Mouse (Mus musculus) kidney, embryonic 14.5 days (tissue): ENCODE data around the gene Olfr525. TPM values are rescaled to one million over a fixed set of nuclear protein-coding genes. Genes with fewer than 3 reads are reported as not detected.

Source experiments
- ATAC-seq: fragments of 200-750 bp; cut with Nextera tagmentation; 2 replicates; pipeline ENCODE4 v1.8.0; 2017; ENCODE audit warnings: moderate number of reproducible peaks, mild to moderate bottlenecking, moderate TSS enrichment, moderate library complexity; ENCODE audit not compliant: low FRiP score, low TSS enrichment
- H3K27ac ChIP-seq: fragments of 300-500 bp; sonication (generic); 2 replicates; pipeline ENCODE4 v1.5.1; 2014; ENCODE audit warnings: low read depth, mild to moderate bottlenecking, low read length, moderate library complexity, mixed read lengths
- H3K27me3 ChIP-seq: fragments of 300-500 bp; sonication (generic); 2 replicates; pipeline ENCODE4 v1.6.1; 2014; ENCODE audit warnings: mild to moderate bottlenecking, low read length; ENCODE audit not compliant: control insufficient read depth, insufficient read depth
- H3K36me3 ChIP-seq: fragments of 300-500 bp; sonication (generic); 2 replicates; pipeline ENCODE4 v1.6.1; 2014; ENCODE audit warnings: low read length, mixed read lengths; ENCODE audit not compliant: control insufficient read depth, insufficient read depth
- H3K4me1 ChIP-seq: fragments of 300-500 bp; sonication (generic); 2 replicates; pipeline ENCODE4 v1.6.1; 2014; ENCODE audit warnings: low read length, mixed read lengths; ENCODE audit not compliant: control insufficient read depth, insufficient read depth
- H3K4me2 ChIP-seq: fragments of 300-500 bp; sonication (generic); replicated peaks from 2 replicates; pipeline ENCODE4 v1.6.1; 2014; ENCODE audit warnings: low read depth, mild to moderate bottlenecking, low read length
- H3K4me3 ChIP-seq: fragments of 300-500 bp; sonication (generic); 2 replicates; pipeline ENCODE4 v1.5.1; 2014; ENCODE audit warnings: mild to moderate bottlenecking, low read length
- H3K9ac ChIP-seq: fragments of 300-500 bp; sonication (generic); 2 replicates; pipeline ENCODE4 v1.6.1; 2014; ENCODE audit warnings: low read depth, mild to moderate bottlenecking, low read length, moderate library complexity
- H3K9me3 ChIP-seq: fragments of 300-500 bp; sonication (generic); 2 replicates; pipeline ENCODE4 v1.6.1; 2016; ENCODE audit warnings: low read length; ENCODE audit not compliant: control insufficient read depth
- WGBS: fragments of 180-500 bp; shearing (Covaris S2); extraction: QIAGEN DNeasy Blood & Tissue Kit; methylation state at CpG from one replicate; pipeline ENCODE4 v1.1.7; 2014; 5-methylcytosine and 5-hydroxymethylcytosine counted together
- polyA plus RNA-seq: library from polyadenylated mRNA; unstranded; fragments of >200 nt; fragmentation: Nextera tagmentation; extraction: Ambion mirVana; gene quantifications from 2 replicates; pipeline ENCODE4 v1.2.1, GENCODE M21; 2014

Olfr525 gene
- polyA plus RNA-seq, 1 experiment from 2014 or later, result not detected

DNA sequence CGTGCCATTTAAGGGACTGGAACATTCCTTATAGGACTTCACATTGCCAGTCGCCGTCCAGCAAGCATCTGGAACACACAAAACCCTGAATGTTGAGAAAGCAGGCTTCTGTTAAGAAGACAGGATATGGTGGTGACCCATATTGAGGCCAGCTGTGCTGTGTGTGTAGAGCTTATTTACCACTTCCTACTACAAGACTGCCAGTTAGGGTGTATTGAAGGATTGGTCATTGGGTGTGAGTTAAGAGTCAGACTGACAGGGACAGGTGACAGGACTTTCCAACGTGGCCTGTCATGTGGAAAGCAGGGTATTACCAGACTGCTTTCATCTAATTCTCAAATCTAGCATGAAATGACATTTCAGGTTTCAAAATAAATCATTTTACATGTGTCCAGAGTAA, 53.6 kb downstream of the Olfr525 start:
- no peak overlapping the region for H3K4me2 ChIP-seq
- no peak overlapping the region for H3K27ac ChIP-seq
- no peak overlapping the region for H3K9ac ChIP-seq
- H3K4me3 ChIP-seq, result no peak overlapping the region
- no peaks in the 10 kb centered on the region for H3K27me3 ChIP-seq
- H3K4me1 ChIP-seq, result no peaks in the 10 kb centered on the region
- 79% methylated on average over 4 of the region's 4 CpGs for WGBS
- H3K9me3 ChIP-seq, result no peaks in the 10 kb centered on the region
- ATAC-seq, result no peak
- no peaks in the 10 kb centered on the region for H3K36me3 ChIP-seq

DNA sequence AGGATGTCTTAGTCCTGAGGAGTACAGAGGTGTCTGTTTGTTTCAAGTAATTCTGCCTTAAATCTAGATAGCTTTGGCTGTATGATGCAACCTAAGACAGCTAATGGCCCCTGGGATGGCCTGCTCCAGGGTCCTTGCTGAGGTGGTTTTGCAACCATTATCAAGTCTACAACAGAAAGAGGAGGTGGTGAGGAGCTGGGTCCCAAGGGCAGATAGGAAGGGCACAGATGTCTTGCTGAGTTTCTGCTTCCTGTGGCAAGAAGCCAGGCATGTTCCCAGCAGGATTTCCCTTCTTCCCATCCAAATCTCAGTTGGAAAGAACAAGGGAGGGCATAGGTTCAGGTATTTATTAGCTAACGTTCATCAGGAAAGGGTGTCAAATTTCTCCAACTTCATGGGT, 55.6 kb downstream of the Olfr525 start, which contains the start of gene Olfr530:
Gene Olfr530, minus strand, starts transcription at position 101 of the 400 bp plus-strand sequence.
- Histone ChIP-seq H3K4me3 (no peak within 1 kb of the TSS), H3K4me1 (no peaks in the 10 kb centered on the region), H3K4me2 (no peak within 1 kb of the TSS), H3K9ac (no peak within 1 kb of the TSS), H3K36me3 (no peaks in the 10 kb centered on the region), H3K27ac (no peak within 1 kb of the TSS), H3K9me3 (no peaks in the 10 kb centered on the region), H3K27me3 (no peaks in the 10 kb centered on the region)
- 17% methylated on average over 1 of the region's 1 CpGs for WGBS
- ATAC-seq, result no peak

DNA sequence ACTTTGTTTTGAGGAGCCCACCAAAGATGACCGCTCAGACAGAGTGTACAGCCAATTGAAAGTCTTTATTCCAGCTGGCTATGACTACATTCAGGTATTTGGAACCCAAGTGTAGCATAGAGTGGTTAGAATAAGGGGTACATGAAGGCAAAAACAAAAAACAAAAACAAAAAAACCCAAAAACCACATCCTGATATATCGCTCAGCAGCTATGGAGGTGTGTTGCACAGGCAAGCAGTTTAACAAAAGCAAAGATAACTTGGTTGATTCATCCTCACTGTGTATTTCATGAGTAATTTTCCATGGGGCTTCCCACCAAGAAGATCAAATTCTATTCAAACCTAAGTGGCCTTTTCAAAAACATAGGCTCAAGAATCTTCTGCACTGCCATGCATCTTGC, 56.3 kb downstream of the Olfr525 start:
- ATAC-seq, result no peak
- no peak overlapping the region for H3K9ac ChIP-seq
- whole genome bisulfite sequencing, result 97% methylated on average over 2 of the region's 2 CpGs
- no peaks in the 10 kb centered on the region for H3K9me3 ChIP-seq
- H3K4me1 ChIP-seq, result no peaks in the 10 kb centered on the region
- H3K4me3 ChIP-seq, result no peak overlapping the region
- H3K4me2 ChIP-seq, result no peak overlapping the region
- H3K27me3 ChIP-seq, result no peaks in the 10 kb centered on the region
- H3K36me3 ChIP-seq, result no peaks in the 10 kb centered on the region
- no peak overlapping the region for H3K27ac ChIP-seq

Other genes with a start within 250 kb of the Olfr525 start
- 0.91 TPM in 2 replicates for gene Caly, start 238.3 kb upstream of the Olfr525 start, polyA plus RNA-seq
- 0.38 TPM in 1 of 2 replicates, not detected in the other for gene Prap1, start 227.5 kb upstream of the Olfr525 start, polyA plus RNA-seq
- 32.4 and 36.2 TPM in 2 replicates for gene Fuom, start 218.4 kb upstream of the Olfr525 start, polyA plus RNA-seq
- 20.7 and 24.8 TPM in 2 replicates for gene Paox, start 205.1 kb upstream of the Olfr525 start, polyA plus RNA-seq
- 186 and 199 TPM in 2 replicates for gene Echs1, start 204.4 kb upstream of the Olfr525 start, polyA plus RNA-seq
- 25.9 and 30.8 TPM in 2 replicates for gene Mtg1, start 183.3 kb upstream of the Olfr525 start, polyA plus RNA-seq
- gene Sprn, start 166.0 kb upstream of the Olfr525 start, polyA plus RNA-seq, result 0.13 and 0.14 TPM in 2 replicates
- not detected in 2 replicates for gene Olfr522, start 156.1 kb upstream of the Olfr525 start, polyA plus RNA-seq
- gene Olfr523, start 147.6 kb upstream of the Olfr525 start, polyA plus RNA-seq, result not detected in 2 replicates
- not detected in 2 replicates for gene Olfr524, start 114.9 kb upstream of the Olfr525 start, polyA plus RNA-seq
- gene Cd163l1, start 102.6 kb upstream of the Olfr525 start, polyA plus RNA-seq, result not detected in 2 replicates
- gene 5830411N06Rik, start 73.6 kb upstream of the Olfr525 start, polyA plus RNA-seq, result not detected in 2 replicates
- not detected in 2 replicates for gene Olfr527, start 13.2 kb downstream of the Olfr525 start, polyA plus RNA-seq
- not detected in 2 replicates for gene Olfr60, start 40.8 kb downstream of the Olfr525 start, polyA plus RNA-seq
- not detected in 2 replicates for gene Olfr530, start 55.5 kb downstream of the Olfr525 start, polyA plus RNA-seq
- gene Olfr531, start 82.1 kb downstream of the Olfr525 start, polyA plus RNA-seq, result not detected in 2 replicates
- gene Olfr532, start 100.8 kb downstream of the Olfr525 start, polyA plus RNA-seq, result not detected in 2 replicates
- gene Olfr533, start 142.5 kb downstream of the Olfr525 start, polyA plus RNA-seq, result not detected in 2 replicates
- gene Olfr535, start 163.4 kb downstream of the Olfr525 start, polyA plus RNA-seq, result not detected in 2 replicates
- not detected in 2 replicates for gene Olfr536, start 186.5 kb downstream of the Olfr525 start, polyA plus RNA-seq
- not detected in 2 replicates for gene Olfr538, start 247.0 kb downstream of the Olfr525 start, polyA plus RNA-seq